Mouse (Mus musculus) G1E (cell line): ENCODE results near the gene Shb.

Experiments
- CTCF ChIP-seq: IDR thresholded peaks from 2 replicates; pipeline ENCODE4 v1.5.1; 2012; ENCODE audit warnings: low read depth, low read length, inconsistent platforms, mixed read lengths
- GATA1 ChIP-seq: IDR thresholded peaks from 2 replicates; pipeline ENCODE4 v1.6.1; 2012; ENCODE audit warnings: borderline replicate concordance, low read length, inconsistent platforms, mixed read lengths
- GATA2 ChIP-seq: IDR thresholded peaks from 2 replicates; pipeline ENCODE4 v1.6.1; 2012; ENCODE audit warnings: low read depth, low read length, inconsistent platforms, borderline replicate concordance
- POLR2AphosphoS5 ChIP-seq: IDR thresholded peaks from 2 replicates; pipeline ENCODE4 v1.6.1; 2012; ENCODE audit warnings: low read depth, low read length, inconsistent platforms; ENCODE audit not compliant: insufficient replicate concordance
- TAL1 ChIP-seq: conservative IDR thresholded peaks from 2 replicates; pipeline ENCODE4 v1.6.1; 2012; ENCODE audit warnings: low read depth, low read length, inconsistent platforms, mixed read lengths

DNA sequence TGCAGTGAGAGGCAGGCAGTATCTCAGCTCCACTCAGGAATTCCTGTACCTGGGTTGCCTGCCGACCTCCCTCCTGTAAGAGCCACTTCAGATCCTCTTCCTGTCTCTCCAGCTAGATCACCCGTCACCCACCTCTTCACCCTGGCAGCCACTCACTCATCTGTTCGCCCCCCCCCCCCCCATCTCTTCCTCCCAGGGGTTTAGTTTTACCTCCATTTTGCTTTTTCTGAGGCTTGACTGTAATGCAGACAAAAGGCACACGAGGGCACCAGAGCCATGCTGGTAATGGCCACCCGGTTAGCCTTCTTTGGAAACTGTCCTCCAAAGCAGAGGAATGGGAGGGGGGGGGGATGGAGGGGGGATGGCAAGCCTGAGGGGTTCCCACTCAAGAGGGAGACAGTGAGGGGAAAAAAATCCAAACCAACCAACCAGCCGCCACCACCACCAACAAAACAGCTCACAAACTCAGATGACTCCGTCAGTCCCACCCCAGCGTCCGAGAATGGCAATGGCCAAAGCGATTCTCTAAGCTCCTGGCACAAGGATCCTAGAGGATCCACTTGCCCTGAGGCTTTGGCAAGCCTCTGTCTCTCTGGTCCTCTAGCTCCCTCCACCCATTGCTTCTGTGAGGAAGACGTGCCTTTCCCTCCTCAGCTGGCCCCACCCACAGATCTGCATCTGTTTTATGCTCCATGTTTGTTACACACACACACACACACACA, 113.9 kb downstream of the Shb start:
- no peak for TF ChIP-seq POLR2AphosphoS5
- TF ChIP-seq TAL1, result no peak
- TF ChIP-seq CTCF, result no peak
- TF ChIP-seq GATA1, result no peak
- no peak for TF ChIP-seq GATA2
